Mouse (Mus musculus) kidney, adult 10 weeks (tissue): ENCODE results near the gene Lztfl1. TPM values are rescaled to one million over a fixed set of nuclear protein-coding genes. Genes with fewer than 3 reads are reported as not detected.

Source experiments
- polyA plus RNA-seq: library from polyadenylated mRNA; stranded (reverse); fragments of 350-450 nt; fragmentation: Illumina TruSeq; extraction: RNeasy Lipid Tissue Mini Kit (QIAGEN cat#74804); gene quantifications from one replicate; pipeline ENCODE4 v1.2.3, GENCODE M21; 2014; ENCODE audit warnings: low read depth, low replicate concordance

The Lztfl1 gene
- 111 TPM for polyA plus RNA-seq

DNA sequence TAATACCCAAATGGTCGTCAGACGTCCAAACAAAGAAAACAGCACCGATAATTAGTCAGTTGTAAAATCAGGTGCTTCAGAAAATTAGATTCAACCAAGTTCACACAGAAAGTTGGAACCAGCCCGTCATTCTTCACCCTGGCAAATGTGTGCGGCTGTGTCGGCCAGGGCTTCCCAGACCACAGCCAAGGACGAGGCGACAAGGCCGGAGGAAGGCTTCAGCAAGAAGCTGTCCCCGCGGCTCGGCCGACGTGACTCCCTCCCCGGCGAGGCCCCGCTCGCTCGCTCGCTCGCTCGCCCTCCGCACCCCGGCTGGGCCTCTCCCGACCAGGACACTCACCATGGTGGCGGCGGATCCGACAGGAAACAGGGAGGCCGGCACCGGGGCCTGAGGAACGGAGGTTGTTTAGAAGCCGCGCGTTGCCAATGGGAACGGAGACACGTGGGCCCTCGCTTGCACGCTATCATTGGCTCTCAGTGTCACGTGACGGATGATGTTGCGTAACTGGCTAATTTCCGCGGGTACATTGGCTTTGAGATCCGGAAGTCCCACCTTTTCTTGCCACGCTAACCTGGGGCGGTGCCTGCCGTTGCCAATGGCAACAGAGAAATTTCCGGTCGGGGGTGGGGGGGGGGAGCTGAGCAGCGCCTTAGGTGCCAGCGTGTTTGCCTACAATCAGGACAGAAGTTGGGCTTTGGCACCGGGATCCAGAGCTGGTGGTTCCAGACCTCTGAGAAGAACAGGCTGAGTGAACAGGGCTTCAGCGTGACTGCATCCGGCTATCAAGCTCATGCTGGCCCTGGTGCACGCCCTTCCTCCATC, at the start of gene Lztfl1:
Gene Lztfl1 (minus strand): TSS at position 512 of the 823 bp plus-strand sequence.

DNA sequence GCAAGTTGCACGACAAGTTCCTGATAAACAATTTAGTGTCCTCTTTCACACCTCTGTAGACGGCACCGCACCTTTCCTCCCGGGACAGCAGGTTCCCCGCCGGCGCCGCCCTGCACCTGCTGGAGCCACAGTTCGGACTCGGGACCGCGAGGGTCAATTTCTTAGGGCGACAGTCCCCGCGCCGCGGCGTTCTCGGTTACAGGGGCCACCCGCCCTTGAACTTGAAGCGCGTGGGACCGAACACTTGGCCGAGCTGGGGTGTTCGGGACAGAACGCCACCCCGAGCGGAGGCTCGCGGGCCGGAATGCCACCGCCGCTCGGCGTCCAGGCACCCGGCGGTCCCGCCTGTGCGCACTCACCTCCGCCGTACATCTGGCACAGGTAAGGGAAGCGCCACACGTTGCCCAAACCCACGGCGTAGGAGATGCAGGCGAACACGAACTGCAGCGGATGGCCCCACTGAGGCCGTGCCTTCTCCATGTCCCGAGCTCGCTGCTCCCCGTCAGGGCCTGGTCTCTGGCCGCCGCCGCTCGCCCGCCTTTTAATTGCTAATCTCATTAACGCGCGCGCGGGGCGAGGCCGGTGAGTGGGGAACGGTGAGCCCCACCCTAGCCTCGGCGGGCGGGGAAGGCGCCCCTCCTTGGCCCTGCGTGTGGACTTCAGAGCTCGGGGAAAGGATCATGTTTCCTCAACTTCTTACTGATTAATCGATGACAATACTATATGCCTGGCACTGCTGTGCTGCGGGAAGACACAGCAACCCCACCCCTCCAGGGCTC, 39.0 kb downstream of the Lztfl1 start, which contains the start of the genes Ccr9 and Slc6a20a:
Gene Ccr9 (plus strand): TSS at position 113 of the 779 bp plus-strand sequence.
Gene Slc6a20a (minus strand): TSS at position 559 of the 779 bp plus-strand sequence.

Other genes with a start within 250 kb of the Lztfl1 start
- gene Limd1, start 239.0 kb downstream of the Lztfl1 start, polyA plus RNA-seq: 26.1 TPM
- 280 TPM for gene Sacm1l, start 187.9 kb downstream of the Lztfl1 start, polyA plus RNA-seq
- gene Slc6a20b, start 85.1 kb downstream of the Lztfl1 start, polyA plus RNA-seq: 87.2 TPM
- gene Ccr9, start 39.3 kb downstream of the Lztfl1 start, polyA plus RNA-seq: not detected
- gene Slc6a20a, start 38.8 kb downstream of the Lztfl1 start, polyA plus RNA-seq: 21.4 TPM
- gene Cxcr6, start 88.8 kb upstream of the Lztfl1 start, polyA plus RNA-seq: 2.0 TPM
- gene Fyco1, start 134.2 kb upstream of the Lztfl1 start, polyA plus RNA-seq: 19.8 TPM
- gene Xcr1, start 144.3 kb upstream of the Lztfl1 start, polyA plus RNA-seq: 0.57 TPM